In the genomic region with DNA sequence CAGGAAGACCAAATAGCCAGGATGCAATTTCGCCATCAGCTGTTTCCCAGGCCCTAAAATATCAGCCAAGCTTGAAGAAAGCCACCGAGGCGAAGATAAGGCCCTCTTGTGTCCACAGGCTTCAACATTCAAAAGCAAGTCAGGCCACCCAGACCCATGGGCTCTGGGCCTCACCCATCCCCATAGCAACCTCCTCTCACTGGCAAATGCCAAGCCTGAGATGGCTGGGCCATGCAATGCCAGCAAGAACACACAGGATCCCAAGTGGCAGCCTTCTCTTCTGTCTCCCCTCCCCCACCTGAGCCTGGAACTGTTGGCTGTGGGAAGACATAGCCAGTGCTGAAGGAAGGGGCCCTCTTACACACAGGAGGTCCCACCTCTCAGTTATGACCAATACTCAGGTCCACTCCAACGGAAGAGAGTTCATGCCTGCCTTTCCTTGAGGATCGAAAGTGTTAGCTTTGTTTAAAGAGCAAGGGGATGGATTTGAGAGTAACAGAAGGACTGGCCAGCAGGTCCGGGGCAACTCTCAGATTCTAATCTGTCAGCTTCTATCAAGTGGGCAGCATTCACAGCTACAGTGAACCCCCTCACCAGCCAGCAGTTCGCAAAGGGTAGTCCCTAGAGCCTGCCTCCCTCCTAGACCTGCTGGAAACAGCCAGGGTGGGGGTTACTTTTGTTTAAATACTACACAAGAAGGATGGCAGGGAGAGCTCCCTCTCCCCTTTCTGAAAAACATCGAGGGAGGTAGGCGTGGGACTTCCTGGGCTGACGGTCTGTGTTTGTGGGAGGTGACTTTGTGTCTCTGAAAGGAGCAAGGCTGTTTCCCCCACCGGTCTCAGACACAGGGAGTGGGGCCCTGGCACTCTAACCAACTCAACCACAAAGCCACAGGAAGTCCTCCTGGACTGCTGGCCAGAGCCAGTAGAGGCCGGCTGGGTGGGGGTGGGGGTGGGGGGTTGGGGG, we compare ENCODE assay signal across 9 mouse cellular contexts. TPM values are rescaled to one million over a fixed set of nuclear protein-coding genes. Genes with fewer than 3 reads are reported as not detected.
A peak's percentile ranks its signal among the peaks of the same experiment; 100 is the strongest.
DNase-seq lines count a peak whose midpoint lies in the region; ATAC-seq lines count a peak whose summit lies in the region.
"Had no signal": no experiment of that assay in that cellular context is flagged by ENCODE, and none has a peak within 500 bp of the region (broad histone marks: within the 10 kb centered on the region; RNA-seq: fewer than 3 reads in every experiment).

No protein-coding gene starts in this region.

- no peaks in the 10 kb centered on the region for H3K9me3 ChIP-seq in intestine, embryonic 14.5 days (ENCODE audit: control insufficient read depth, low read length)
- H3K9me3 ChIP-seq: midbrain, embryonic 12.5 days had no signal

- 0 out of 2 replicates have a peak overlapping the region, but pooled peaks have one; percentile 27 for H3K27ac ChIP-seq in intestine, embryonic 14.5 days (ENCODE audit: low read depth)
- H3K27ac ChIP-seq: midbrain, embryonic 12.5 days had no signal

- no peak overlapping the region for H3K9ac ChIP-seq in intestine, embryonic 14.5 days (ENCODE audit: low read length)
- H3K9ac ChIP-seq: midbrain, embryonic 12.5 days had no signal

- H3K27me3 ChIP-seq in intestine, embryonic 14.5 days (replicated peaks; ENCODE audit: control insufficient read depth, insufficient read depth, low read length) = no peaks in the 10 kb centered on the region
- H3K27me3 ChIP-seq: midbrain, embryonic 12.5 days had no signal

- H3K36me3 ChIP-seq in intestine, embryonic 14.5 days (ENCODE audit: control insufficient read depth, insufficient read depth, low read length) = no peaks in the 10 kb centered on the region
- H3K36me3 ChIP-seq: midbrain, embryonic 12.5 days had no signal

- 28% methylated on average over 12 of the region's 12 CpGs for WGBS in intestine, embryonic 14.5 days

- DNase-seq in heart, adult 11 months = peak; percentile 91
- DNase-seq in heart, postnatal 36 days = no peak
- DNase-seq in 416B (ENCODE audit: low read depth) = peak; percentile 96
- DNase-seq in brain, adult 2 months (ENCODE audit: low read depth, low spot score) = peak; percentile 38
- DNase-seq in intestine, embryonic 14.5 days (ENCODE audit: low spot score) = no peak
- peak; percentile 80 for DNase-seq in lung, postnatal 36 days
- peak; percentile 59 for DNase-seq in thymus, postnatal 14 days
- no peak for DNase-seq in adrenal gland, adult 2 months

- no peak for ATAC-seq in intestine, embryonic 14.5 days (replicated peaks; ENCODE audit: low FRiP score, low TSS enrichment, low read depth)

- H3K4me3 ChIP-seq in intestine, embryonic 14.5 days (ENCODE audit: low read depth, low read length) = no peak overlapping the region
- H3K4me3 ChIP-seq: midbrain, embryonic 12.5 days had no signal

- intact Hi-C loops in heart, postnatal 36 days (cut with DNase I) = no loop called here

- peak overlapping the region; percentile 11 for H3K4me2 ChIP-seq in intestine, embryonic 14.5 days (ENCODE audit: low read length)
- H3K4me2 ChIP-seq: midbrain, embryonic 12.5 days had no signal

- H3K4me1 ChIP-seq in intestine, embryonic 14.5 days (replicated peaks; ENCODE audit: control insufficient read depth, insufficient read depth, low read length) = peaks cover 40% of the 10 kb centered on the region

RNA-seq across cellular contexts. Expression of a gene that starts 13.9 kb away (rescaled TPM):
- total RNA-seq in heart, postnatal 36 days (2021) = 10 to 100 TPM; 54.7 to 59.2 TPM
- polyA plus RNA-seq in intestine, embryonic 14.5 days (2014; fragmentation: Nextera tagmentation; extraction: Ambion mirVana) = 162 and 185 TPM in 2 replicates
- total RNA-seq in adrenal gland, adult 2 months (2021) = 100 to 1,000 TPM in 1 of 2 experiments, 10 to 100 TPM in 1; 80.1 to 178 TPM
- polyA plus RNA-seq in adrenal gland, adult 2 months (2012; rRNA removed) = 57.1 and 58.9 TPM in 2 replicates

Comparison
In these comparisons a context has a peak if more than half of its experiments do, and no peak if none do; other contexts are left out.
1. DNase-seq: peak in heart, adult 11 months (single experiment), 416B (single experiment), brain, adult 2 months (single experiment), lung, postnatal 36 days (single experiment) and thymus, postnatal 14 days (single experiment); none in heart, postnatal 36 days (0 of 2), intestine, embryonic 14.5 days (single experiment) and adrenal gland, adult 2 months (single experiment).